Mouse (Mus musculus) frontal cortex, postnatal 10 days (tissue): ENCODE results near the gene Adcy10.

Source experiments
- DNase-seq, 2 experiments: peaks; one replicate each; pipeline ENCODE4 v3.0.0; 2022; ENCODE audit warnings: low spot score in 2 of 2, mixed read lengths in 1 of 2

Adcy10 gene

DNA sequence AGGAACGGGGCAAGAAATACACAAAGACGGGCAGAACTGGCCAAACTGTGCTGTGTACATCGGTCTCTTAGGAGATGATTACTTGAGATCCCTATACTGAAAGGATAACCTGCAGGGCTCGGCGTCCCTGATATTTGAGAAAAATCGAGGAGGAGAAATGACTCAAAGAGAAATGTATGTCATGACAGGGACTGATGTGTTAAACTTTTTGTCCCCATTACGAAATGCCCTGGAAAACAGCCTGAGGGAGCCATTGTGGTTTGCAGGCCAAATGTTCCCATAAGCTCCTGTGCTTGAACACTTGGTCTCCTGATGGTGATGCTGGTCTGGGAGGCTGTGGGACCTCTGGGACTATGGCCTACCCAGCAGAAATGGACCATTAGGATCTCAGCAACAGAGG, 35.7 kb downstream of the Adcy10 start:
- DNase-seq = no peak

DNA sequence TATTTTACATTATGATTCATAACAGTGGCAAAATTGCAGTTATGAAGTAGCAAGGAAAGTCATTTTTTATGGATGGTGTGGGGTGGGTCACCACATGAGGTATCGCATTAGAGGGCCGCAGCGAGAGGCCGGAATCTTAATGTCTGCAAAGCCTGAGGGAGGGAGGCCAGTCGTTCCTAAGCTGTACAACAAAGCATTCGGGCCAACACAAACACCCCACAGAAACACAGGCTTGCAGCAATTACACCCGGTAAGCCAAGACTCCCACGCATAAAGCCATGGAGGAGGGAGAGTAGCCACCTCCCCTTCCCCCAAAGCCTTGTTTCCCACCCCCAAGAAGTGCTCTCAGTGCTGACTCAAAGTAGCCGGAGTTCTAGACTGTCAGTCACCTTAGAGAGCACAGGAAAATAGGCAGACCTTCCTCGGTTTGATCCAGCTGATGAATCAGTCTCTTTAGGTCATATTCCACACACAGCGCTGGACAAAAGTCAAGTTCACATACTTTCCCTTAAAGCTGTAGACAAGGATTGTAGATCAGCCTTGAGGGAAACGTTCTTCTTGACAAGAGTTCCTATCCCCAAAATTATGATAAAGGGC, 51.2 kb downstream of the Adcy10 start:
- no peak for DNase-seq

DNA sequence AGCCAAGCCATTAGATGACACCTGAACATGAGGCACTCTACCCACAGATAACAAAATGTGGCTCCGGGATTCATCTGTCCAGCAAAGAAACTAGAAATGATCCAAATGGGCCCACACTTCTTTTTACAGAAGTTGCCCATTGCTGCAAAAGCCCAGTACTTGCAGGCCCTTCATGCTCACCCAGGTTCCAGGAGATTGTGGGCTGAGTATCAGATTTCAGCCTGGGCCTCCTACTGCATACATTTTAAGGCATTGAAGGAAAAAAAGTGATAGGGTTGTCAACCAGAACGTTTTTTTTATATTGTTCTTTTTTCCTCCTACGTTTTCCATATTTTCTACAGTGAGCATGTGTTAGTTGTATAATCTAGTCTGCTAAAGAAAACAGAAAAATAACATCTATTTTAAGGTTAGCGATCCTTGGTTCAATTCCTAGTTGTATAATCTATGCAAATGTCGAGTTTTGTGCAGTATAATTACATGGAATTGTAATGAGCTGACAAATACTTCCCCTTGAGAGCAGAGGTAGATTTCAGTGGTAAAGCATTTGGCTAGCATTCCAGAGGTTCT, 52.3 kb downstream of the Adcy10 start:
- DNase-seq = no peak

DNA sequence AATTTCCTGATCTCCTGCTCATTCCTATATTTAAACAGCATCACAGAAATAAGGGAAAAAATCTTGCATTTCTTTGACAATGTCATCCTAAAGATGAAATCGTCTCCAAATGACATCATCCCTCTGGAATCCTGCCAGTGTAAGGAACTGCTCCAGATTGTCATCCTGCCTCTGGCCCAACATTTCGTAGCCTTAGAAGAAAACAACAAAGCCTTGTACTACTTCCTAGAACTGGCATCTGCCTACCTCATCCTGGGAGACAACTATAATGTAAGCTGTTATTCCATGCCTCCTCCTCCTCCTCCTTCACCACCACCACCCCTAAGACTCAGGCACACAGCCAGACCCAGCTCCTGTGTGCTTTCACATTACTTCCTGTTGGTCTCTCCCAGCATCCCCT, 71.7 kb downstream of the Adcy10 start:
- DNase-seq = no peak

DNA sequence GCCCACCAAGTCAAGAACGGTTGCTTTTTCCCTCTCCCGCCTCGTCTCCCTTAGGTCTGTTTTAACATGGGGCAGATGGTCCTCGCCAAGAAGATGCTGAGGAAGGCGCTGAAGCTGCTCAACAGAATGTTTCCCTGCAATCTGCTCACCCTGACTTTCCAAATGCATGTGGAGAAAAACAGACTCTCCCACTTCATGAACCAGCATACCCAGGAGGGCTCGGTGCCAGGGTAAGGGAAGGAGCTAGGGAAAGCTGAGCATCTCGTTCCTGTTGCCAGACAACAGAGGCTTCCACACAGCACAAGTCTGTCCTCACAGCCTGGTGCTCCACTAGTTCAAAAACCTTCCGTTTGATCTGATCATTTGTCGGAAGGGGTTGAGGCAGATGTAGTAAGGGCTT, 74.1 kb downstream of the Adcy10 start:
- peak; percentile 70 to 79 for DNase-seq

DNA sequence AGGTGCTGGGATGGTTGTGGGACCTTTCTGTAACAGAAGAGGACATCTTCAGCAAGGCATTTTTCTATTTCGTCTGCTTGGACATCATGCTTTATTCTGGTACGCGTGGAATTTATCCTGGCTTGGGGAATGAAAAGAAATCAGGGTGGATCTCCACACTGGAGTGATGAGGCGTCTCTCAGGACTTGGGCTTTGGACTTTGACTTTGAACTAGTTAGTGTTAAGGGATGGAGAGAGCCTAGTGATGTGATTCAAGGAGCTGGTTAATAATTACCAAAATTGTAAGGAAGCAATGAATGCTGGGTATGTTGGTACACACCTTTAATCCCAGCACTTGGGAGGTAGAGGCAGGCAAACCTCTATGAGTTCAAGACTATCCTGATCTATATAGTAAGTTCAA, 80.3 kb downstream of the Adcy10 start:
- DNase-seq = no peak

DNA sequence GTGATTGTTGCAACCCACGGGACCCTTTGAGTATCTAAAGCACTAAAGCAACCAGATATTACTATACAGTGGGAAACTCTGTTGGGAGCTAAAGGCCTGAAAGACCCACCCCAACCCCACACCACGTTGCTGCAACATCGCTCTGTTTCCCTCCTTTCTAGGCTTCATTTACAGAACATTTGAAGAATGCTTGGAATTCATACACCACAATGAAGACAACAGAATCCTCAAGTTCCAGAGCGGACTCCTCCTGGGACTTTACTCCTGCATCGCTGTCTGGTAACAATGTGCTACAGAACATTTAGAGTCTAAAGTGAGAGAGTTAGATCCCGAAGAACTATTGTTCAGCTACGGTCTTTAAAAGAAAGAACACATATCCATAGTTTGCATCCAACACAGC, 82.5 kb downstream of the Adcy10 start:
- no peak for DNase-seq

DNA sequence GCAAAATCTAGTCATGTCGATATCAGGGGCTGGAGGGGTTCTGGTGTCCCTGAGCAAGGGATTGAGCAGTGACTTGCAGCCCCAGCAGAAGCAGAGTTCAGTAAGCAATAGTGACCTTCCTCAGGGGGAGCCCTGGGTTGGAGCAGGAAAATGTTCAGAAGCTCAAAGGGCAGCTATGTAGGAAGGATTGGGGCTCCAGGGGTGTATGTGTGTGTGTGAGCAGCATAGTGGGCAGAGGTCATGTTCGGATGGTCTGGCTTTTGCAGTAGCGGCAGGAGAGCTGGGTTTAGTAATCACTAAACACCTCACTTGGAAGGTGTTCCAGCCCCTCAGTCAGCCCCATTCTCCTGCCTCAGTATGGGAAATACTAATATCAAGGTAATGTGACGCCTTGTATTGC, 91.0 kb downstream of the Adcy10 start:
- DNase-seq = no peak

DNA sequence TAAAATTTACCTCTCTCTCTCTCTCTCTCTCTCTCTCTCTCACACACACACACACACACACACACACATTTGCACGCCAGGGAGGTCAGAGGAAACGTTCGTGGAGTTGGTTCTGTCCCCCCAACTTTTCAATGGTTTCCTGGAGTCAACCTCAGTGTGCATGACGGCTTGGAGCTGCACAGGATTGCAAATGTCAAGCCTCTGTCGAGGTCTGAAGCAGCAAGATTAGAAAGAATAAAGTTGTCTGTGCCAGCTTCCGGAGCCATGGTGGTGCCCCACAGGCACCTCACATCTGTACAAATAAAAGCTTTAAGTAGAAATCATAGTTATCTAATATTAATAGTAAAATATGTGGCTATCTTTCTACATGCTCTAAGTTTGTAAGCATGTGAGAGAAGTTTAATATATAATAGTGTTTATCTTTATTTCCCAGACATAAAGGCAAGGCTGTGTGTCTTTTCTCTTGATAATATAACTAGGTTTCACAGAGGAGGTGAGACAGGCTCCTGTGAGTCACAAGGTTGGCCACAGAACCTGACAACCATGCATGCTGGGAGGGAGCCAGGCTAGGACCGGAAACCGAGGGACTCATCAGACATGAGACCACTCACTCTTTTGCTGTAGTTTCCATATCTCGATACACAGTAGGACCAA, 91.6 kb downstream of the Adcy10 start:
- no peak for DNase-seq

DNA sequence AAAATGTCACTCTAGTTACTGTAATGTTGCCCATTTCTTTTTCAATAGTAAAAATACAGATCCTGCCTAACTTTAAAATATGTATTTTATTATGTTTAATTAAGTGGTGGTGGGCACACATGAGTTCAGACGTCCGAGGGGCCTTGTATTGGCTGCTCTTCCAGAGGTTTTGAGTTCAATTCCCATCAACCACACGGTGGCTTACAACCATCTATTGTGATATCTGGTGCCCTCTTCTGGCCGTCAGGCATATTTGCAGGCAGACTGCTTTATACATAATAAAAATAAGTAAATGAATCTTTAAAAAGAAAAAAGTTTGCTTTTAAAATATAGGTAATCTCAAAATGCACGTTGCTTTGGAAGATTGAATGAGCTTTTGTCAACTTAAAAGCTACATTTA, 94.3 kb downstream of the Adcy10 start:
- DNase-seq = no peak

DNA sequence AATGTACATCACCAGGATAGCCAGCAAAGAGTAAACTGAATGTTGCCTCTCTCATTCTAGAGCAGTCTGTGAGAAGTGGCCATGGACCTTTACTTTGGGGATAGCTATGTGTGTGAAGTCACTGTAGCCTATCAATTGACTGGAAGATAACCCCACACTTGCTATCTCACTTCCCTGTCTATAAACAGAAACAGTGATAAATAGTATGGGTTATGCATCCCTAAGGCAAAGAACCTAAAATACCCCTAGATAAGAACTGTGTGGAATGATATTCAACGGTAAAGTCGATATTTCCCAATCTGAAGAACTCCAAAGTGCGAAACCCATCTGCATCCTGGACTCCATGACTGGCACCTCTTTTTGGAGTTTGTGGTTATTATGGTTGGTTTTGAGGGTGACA, 96.3 kb downstream of the Adcy10 start:
- DNase-seq = no peak

DNA sequence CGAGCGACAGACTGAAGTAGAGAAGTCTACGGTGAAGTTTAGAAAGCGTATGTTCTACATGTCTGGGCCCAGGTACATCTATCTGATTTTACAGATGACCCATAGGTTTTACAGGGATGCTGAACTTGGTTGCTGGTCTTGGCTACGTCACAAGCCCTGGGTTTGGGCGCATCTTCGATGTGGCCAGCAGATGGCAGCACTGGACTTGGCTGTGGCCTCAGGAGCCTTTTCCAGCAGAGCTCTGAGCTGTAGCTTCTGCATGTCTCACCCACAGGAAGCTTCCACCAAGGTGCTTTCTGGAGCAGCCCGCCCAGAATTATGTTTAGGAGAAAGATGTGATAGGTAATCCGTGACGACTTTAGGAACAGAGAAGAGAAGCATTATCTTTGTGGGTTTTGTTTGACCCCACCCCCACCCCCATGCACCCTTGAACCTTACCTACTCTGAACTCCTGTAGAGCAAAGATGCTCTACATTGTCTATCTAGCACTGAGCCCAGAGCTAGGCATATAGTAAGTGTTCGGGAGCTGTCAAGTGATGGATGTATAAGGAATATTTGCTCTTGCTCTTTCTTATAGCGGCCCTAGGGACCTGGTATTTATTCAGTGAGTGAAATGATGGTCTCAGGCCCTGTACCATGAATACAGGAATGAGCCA, 98.7 kb downstream of the Adcy10 start:
- peak; percentile 74 to 86 for DNase-seq

DNA sequence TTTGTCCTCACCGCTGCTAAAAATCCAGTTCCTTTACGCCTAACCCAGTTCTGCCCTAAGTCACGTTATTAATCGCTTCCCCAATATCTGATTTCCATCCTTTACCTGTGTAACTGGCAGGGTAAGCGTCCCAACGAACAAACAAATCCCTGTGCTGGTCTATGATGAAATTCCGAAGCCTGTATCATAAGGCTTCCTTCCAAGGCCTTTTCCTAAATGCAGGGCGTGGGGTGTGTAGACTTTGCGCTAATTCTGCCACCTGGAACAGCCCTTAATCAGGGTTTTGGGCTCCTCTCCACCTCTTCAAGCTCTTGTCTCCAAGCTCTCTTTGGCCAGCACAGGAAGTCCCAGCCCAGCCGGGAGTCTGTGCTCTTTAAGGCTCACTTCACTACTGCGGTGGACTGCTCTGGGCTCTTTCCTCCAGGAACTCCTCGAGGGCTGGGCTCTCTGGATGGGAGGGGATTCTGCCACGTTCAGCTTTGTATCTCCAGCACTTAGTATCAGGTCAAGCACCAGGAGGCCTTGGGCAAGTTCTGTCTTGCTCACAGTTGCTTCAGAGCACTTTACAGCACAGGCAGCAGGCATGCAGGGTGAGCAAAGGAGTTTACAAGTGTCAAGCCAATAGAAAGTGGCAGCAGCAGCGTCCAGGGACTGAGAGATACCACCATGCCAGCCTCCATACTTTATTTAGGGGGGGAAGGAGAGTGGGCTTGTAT, 100.6 kb downstream of the Adcy10 start:
- DNase-seq = no peak

DNA sequence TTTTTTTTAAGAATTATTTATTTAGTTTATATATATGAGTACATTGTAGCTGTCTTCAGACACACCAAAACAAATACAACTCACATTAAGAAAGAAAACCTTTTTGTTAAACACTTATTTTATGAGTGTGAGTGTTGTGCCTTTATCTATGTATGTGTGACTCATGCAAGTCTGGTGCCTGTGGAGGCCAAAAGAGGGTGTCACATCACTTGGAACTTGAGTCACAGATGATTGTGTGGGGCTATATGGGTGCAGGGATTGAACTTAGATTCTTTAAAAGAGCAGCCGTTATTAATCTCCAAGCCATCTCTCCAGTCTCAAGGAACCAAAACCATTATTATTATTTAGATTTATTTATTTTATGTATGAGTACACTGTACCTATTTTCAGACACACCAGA, 101.4 kb downstream of the Adcy10 start:
- DNase-seq = no peak

DNA sequence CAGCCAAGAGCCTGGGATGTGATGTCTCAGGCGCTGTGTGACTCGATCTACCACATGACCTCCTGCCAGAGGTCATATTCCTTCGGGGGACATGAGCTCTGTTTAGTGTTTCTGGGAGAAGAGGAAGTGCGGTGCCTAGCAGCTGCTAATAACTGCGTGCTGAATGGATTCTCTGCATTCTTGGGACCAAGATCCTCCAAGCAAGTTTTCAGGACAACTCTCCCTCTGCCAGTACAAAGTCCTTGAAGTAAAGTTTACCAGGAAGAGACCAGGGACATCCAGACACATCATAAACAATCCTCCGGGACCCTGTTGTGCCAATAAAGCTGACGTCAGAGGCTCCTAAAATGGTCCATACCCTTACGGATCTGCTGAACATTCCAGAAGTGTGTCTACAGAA, 102.9 kb downstream of the Adcy10 start:
- DNase-seq = no peak

DNA sequence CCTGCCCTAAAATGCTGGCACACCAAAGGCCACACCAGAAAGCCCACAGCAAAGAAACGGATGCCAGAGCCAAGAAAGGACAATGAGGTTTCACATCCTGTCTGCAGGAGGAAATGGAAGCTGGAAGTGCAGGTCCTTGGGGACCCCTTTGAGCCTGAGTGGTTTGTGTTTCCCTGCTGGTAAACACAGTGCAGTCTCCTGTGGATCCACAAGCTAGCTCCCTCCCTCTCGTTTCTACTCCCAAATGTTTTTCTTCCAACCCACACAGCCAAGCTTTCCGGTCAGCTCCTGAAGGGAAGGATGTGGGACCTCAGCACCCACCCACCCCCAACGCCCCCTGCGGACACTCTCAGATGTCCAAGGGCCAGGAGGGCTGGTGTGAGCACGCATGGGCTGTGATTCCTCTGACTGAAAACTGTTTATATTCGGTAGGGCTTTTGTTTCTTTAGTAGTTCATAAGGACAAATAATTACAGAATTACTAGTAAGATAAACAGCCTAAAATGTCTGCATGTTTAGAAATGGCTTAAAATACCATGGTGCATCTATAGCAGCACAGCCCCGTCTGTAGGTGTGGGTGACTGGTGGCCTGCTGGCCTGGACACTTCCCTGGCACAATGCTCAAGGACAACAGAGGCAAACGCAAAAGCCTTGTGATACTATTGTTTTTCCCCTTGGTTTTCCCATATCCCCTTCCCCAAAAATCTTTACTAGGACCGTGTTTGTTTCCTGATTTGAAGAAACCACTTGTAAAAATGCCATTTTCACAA, 104.5 kb downstream of the Adcy10 start:
- DNase-seq = peak in 1 of 2 experiments; percentile 17

DNA sequence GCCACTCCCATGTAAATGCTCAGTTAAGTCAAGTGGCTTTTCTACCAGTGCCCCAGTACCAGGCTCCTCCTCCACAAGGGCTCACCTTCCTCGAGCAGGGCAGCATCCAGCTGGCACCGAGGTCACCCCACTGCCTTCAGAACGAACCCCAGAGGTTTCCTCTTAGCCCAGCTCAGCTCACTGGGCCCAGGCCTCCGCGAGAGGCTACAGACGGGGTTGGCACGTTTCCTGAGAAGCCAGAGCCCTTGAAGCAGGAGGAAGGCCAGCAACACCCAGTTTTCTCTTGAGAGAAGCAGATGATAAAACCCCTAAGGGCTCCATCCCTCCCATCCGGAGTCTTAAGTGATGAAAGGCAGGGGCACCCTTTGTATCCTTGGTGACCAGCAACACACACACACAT, 105.8 kb downstream of the Adcy10 start:
- DNase-seq = no peak

DNA sequence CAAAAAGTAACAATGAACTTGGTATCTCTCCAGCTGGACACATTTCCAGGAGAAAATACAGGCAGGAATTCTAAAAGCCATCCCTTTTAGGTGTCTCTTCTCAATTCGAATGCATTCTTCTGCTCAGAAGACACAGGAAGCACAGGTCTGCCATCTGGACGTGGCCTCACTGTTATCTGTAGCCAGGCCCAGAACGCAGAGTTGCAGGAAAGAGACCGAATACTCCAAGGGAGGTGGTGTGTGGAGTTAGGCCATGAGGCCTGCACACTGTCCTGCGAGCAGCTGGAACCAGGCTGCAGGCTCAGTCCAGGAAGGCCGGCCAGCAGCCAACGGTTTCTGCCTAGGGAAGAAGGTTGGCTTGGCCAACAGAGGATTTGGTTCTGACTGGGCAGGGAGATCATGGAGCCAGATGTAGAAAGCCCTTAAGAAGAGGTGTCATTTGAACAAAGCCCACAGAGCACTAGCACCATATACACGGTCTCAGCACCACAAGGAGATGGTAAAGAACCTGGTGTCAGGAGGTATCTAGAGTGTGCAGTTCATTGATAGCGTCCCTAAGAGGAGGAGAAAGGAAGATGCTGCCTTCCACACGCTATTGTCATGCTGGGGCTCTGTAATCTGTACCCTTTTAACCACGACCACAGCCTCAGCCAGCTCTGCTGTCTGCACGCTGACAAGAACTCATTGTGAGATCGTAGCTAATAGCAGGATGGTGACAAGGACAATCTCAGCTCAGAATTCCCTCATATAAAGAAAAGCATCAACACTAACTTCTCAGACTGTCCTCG, 107.5 kb downstream of the Adcy10 start:
- no peak for DNase-seq

DNA sequence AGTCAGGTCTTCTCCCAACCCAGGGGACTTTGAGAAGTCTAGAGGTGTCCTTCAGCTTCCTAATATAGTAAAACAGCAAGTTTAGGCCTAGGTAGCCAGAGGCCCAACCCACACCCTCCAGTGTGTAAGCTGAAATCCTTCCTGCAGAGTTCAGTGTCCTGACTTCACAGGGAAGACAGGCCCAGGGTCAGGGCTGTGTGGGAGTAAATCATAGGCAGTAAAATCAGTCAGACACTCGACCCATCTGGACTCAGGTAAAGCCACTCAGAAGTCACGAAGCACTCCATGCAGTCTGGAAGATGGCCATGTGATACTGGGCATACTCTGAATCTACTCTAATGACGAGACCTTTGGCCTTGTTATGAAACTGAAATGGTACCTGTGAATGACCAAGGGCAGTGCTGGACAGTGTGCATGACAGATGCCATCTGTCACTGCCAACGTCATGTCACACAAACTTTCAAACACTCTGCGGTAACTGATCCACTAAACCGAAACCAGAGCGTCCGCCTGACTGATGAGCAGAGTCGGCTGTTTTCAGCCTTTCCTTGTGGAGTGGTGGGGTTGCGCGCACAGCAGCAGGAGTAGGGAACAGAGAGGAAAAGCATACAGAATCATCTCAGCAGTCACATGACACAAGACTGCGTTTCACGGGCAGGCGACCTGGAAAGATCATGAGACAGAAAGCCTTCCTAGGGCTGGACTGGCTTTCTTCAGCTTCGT, 109.9 kb downstream of the Adcy10 start:
- no peak for DNase-seq

DNA sequence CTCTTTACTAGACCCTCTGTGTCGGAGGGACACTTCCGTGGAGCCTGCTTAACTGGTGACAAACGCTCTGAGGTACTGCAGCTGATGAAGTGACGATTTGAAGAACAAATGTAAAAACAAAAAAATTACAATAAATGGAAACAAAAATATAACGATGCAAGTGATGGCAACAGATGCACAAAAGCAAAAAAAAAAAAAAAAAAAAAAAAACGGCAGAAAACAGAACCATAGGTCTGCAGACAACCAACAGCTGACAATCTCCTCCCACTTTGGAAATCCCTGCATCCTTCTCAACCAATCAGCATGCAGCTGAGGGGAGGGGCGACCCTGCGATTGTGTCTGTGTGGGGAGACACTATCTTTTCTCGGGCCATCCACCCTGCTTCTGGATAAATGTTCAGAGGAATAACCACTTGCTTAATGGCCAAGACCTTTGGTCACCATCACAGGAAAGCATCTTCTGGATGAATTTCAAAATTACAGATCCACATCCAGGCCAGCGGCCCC, 116.8 kb downstream of the Adcy10 start:
- no peak for DNase-seq
